Mouse (Mus musculus) forebrain, embryonic 11.5 days (tissue): ENCODE results near the gene Fancc. TPM values are rescaled to one million over a fixed set of nuclear protein-coding genes. Genes with fewer than 3 reads are reported as not detected.

Experiments
- ATAC-seq: fragments of 200-750 bp; cut with Nextera tagmentation; replicated peaks from 2 replicates; pipeline ENCODE4 v1.8.0; 2017; ENCODE audit warnings: moderate TSS enrichment; ENCODE audit not compliant: low FRiP score
- DNase-seq: peaks from one replicate; pipeline ENCODE4 v3.0.0-alpha.2; 2017; ENCODE audit warnings: low spot score
- H3K27ac ChIP-seq: fragments of 300-500 bp; sonication (generic); 2 replicates; pipeline ENCODE4 v1.5.1; 2014; ENCODE audit warnings: low read depth, low read length
- H3K27me3 ChIP-seq: fragments of 300-500 bp; sonication (generic); 2 replicates; pipeline ENCODE4 v1.6.1; 2014; ENCODE audit warnings: mild to moderate bottlenecking, low read length, mixed read lengths; ENCODE audit not compliant: control insufficient read depth, insufficient read depth
- H3K36me3 ChIP-seq: fragments of 300-500 bp; sonication (generic); 2 replicates; pipeline ENCODE4 v1.6.1; 2014; ENCODE audit warnings: mild to moderate bottlenecking, low read length, moderate library complexity, mixed read lengths; ENCODE audit not compliant: control insufficient read depth, insufficient read depth
- H3K4me1 ChIP-seq: fragments of 300-500 bp; sonication (generic); replicated peaks from 2 replicates; pipeline ENCODE4 v1.6.1; 2014; ENCODE audit warnings: low read length, mixed read lengths; ENCODE audit not compliant: control insufficient read depth, insufficient read depth
- H3K4me2 ChIP-seq: fragments of 300-500 bp; sonication (generic); 2 replicates; pipeline ENCODE4 v1.6.1; 2014; ENCODE audit warnings: low read depth, mild to moderate bottlenecking, low read length, moderate library complexity, mixed read lengths; ENCODE audit not compliant: severe bottlenecking
- H3K4me3 ChIP-seq: fragments of 300-500 bp; sonication (generic); 2 replicates; pipeline ENCODE4 v1.5.1; 2014; ENCODE audit warnings: low read depth, low read length
- H3K9ac ChIP-seq: fragments of 300-500 bp; sonication (generic); 2 replicates; pipeline ENCODE4 v1.6.1; 2014; ENCODE audit warnings: low read length
- H3K9me3 ChIP-seq: fragments of 300-500 bp; sonication (generic); 2 replicates; pipeline ENCODE4 v1.6.1; 2016; ENCODE audit warnings: low read length, mixed read lengths; ENCODE audit not compliant: control insufficient read depth
- WGBS: fragments of 180-500 bp; shearing (Covaris S2); extraction: QIAGEN DNeasy Blood & Tissue Kit; methylation state at CpG from one replicate; pipeline ENCODE4 v1.1.7; 2014; 5-methylcytosine and 5-hydroxymethylcytosine counted together
- polyA plus RNA-seq: library from polyadenylated mRNA; unstranded; fragments of >200 nt; fragmentation: Nextera tagmentation; extraction: Ambion mirVana; gene quantifications from 2 replicates; pipeline ENCODE4 v1.2.1, GENCODE M21; 2014

Fancc gene
- polyA plus RNA-seq, 1 experiment from 2014 or later, result 22.5 TPM

DNA sequence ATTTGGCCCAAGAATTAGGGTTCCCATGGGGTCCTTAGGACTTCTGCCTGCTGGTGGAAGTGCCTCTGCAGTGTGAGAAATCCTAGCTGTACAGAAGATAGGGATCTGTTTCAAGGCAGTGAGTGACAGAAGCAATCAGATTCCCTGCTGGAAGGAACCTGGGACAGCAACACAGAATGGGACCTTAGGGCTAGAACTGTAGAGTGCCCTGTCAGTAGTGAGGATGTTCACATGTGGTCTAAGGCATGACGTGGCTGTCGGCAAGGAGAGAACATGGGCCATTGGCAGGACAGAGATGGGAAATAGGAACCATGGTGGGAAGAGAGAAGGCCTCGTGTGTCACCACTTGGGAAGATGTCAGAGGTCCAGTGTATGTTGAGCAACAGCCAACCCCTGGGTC, 187.5 kb downstream of the Fancc start:
- DNase-seq (no peak), ATAC-seq (no peak)
- no peaks in the 10 kb centered on the region for H3K9me3 ChIP-seq
- no peak overlapping the region for H3K4me3 ChIP-seq
- H3K4me1 ChIP-seq, result no peaks in the 10 kb centered on the region
- H3K27me3 ChIP-seq, result no peaks in the 10 kb centered on the region
- H3K27ac ChIP-seq, result no peak overlapping the region
- H3K9ac ChIP-seq, result no peak overlapping the region
- 84% methylated on average over 3 of the region's 3 CpGs for WGBS
- H3K36me3 ChIP-seq, result no peaks in the 10 kb centered on the region
- no peak overlapping the region for H3K4me2 ChIP-seq

GRCm38 (mm10) chr13:63306768-63307167, 190.3 kb downstream of the Fancc start:
- no peaks in the 10 kb centered on the region for H3K4me1 ChIP-seq
- no peaks in the 10 kb centered on the region for H3K27me3 ChIP-seq
- no peaks in the 10 kb centered on the region for H3K9me3 ChIP-seq
- H3K4me3 ChIP-seq, result no peak overlapping the region
- DNase-seq, result no peak
- H3K9ac ChIP-seq, result no peak overlapping the region
- WGBS, result 93% methylated on average over 5 of the region's 5 CpGs
- no peak overlapping the region for H3K4me2 ChIP-seq
- no peaks in the 10 kb centered on the region for H3K36me3 ChIP-seq
- no peak for ATAC-seq
- H3K27ac ChIP-seq, result no peak overlapping the region

GRCm38 (mm10) chr13:63305160-63306011, 191.7 kb downstream of the Fancc start:
- DNase-seq (no peak), ATAC-seq (no peak; the same call in 1 of the 2 replicates)
- Histone ChIP-seq H3K27me3 (no peaks in the 10 kb centered on the region), H3K4me3 (no peak overlapping the region), H3K36me3 (no peaks in the 10 kb centered on the region; the same call in 1 of the 2 replicates), H3K9me3 (no peaks in the 10 kb centered on the region), H3K9ac (no peak overlapping the region), H3K4me1 (no peaks in the 10 kb centered on the region), H3K27ac (no peak overlapping the region), H3K4me2 (no peak overlapping the region)
- 82% methylated on average over 16 of the region's 16 CpGs for WGBS

GRCm38 (mm10) chr13:63304799-63305159, 192.3 kb downstream of the Fancc start:
- Histone ChIP-seq H3K4me1 (no peaks in the 10 kb centered on the region), H3K4me3 (no peak overlapping the region), H3K9ac (no peak overlapping the region), H3K27ac (no peak overlapping the region), H3K36me3 (no peaks in the 10 kb centered on the region; the same call in 1 of the 2 replicates), H3K27me3 (no peaks in the 10 kb centered on the region), H3K4me2 (no peak overlapping the region), H3K9me3 (no peaks in the 10 kb centered on the region)
- DNase-seq, result no peak
- no peak for ATAC-seq
- 59% methylated on average over 3 of the region's 3 CpGs for WGBS

DNA sequence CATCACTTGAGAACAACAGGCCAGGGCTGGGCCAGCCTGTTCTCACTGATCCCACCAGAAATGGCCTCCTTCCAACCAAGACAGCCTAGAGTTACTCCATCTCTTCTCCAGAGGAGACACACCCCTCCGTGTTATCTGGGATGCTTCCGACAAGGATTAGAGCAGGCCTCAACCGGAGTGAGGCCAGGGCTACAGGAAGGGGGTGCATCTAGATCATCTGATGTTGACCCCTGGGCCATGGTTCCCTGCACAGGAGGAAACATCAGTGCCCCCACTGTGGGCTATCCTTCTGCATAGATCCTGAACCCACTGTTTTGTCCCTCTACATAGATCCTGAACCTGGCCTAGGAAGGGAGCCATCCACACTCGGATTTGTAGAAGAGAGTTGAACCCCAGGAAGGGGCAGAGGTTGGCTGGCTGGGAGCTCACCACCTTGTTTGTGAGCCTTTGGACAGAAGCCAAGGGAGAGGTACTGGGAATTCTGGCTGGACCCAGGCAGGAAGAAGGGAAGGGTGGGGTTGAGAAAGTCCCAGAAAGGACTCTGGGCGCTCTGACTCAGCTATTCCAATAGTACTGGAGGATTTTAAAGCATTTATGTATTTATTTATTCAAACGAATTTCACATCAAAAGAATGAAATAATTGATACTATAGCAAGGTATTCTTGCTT, 192.8 kb downstream of the Fancc start:
- ATAC-seq (no peak), DNase-seq (no peak)
- Histone ChIP-seq H3K9ac (no peak overlapping the region), H3K4me3 (no peak overlapping the region), H3K27ac (no peak overlapping the region), H3K4me1 (no peaks in the 10 kb centered on the region), H3K36me3 (no peaks in the 10 kb centered on the region; the same call in 1 of the 2 replicates), H3K27me3 (no peaks in the 10 kb centered on the region), H3K9me3 (no peaks in the 10 kb centered on the region), H3K4me2 (no peak overlapping the region)
- 83% methylated on average over 6 of the region's 6 CpGs for WGBS

DNA sequence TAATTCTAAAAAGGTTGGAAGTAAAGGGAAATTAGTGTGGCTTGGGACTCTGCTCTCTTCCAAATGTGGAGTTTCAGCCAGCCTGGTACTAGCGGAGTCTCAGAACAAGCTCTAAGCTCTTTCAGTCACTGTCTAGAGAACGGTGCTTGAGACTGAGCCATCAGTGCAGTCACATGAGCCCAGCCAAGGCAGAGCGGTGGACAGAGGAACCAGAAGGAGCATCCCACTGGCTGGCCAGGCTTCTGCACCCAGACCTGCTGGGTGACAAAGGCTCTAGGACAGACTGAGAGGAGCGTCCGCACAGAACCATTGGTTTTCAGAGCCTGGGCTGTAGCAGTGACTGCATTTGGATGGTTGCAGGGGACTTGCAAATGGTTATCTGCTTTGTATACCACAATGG, 194.7 kb downstream of the Fancc start:
- no peak overlapping the region for H3K9ac ChIP-seq
- no peak overlapping the region for H3K4me2 ChIP-seq
- no peak for DNase-seq
- H3K36me3 ChIP-seq, result no peaks in the 10 kb centered on the region; the same call in 1 of the 2 replicates
- H3K9me3 ChIP-seq, result no peaks in the 10 kb centered on the region
- no peaks in the 10 kb centered on the region for H3K27me3 ChIP-seq
- no peak overlapping the region for H3K27ac ChIP-seq
- no peak overlapping the region for H3K4me3 ChIP-seq
- no peak for ATAC-seq
- 85% methylated on average over 5 of the region's 5 CpGs for WGBS
- H3K4me1 ChIP-seq, result no peaks in the 10 kb centered on the region

GRCm38 (mm10) chr13:63301764-63302209, 195.3 kb downstream of the Fancc start:
- H3K4me2 ChIP-seq, result no peak overlapping the region
- 59% methylated on average over 3 of the region's 3 CpGs for WGBS
- H3K9ac ChIP-seq, result no peak overlapping the region
- H3K36me3 ChIP-seq, result no peaks in the 10 kb centered on the region; the same call in 1 of the 2 replicates
- ATAC-seq (no peak), DNase-seq (no peak)
- H3K27ac ChIP-seq, result no peak overlapping the region
- no peaks in the 10 kb centered on the region for H3K9me3 ChIP-seq
- no peaks in the 10 kb centered on the region for H3K27me3 ChIP-seq
- no peak overlapping the region for H3K4me3 ChIP-seq
- H3K4me1 ChIP-seq, result no peaks in the 10 kb centered on the region

GRCm38 (mm10) chr13:63300929-63301328, 196.1 kb downstream of the Fancc start:
- Histone ChIP-seq H3K9ac (no peak overlapping the region), H3K36me3 (no peaks in the 10 kb centered on the region; the same call in 1 of the 2 replicates), H3K27me3 (no peaks in the 10 kb centered on the region), H3K27ac (no peak overlapping the region), H3K9me3 (no peaks in the 10 kb centered on the region), H3K4me1 (no peaks in the 10 kb centered on the region), H3K4me3 (no peak overlapping the region), H3K4me2 (no peak overlapping the region)
- WGBS, result 88% methylated on average over 7 of the region's 7 CpGs
- no peak for ATAC-seq
- no peak for DNase-seq
